Mouse (Mus musculus) embryonic fibroblast, embryonic 13.5 days (primary cell): Measurements from ENCODE around the gene Cox4i1.

Source experiments
- CTCF ChIP-seq: IDR thresholded peaks from 2 replicates; pipeline ENCODE4 v1.5.1; 2011; ENCODE audit warnings: mild to moderate bottlenecking, control low read depth, low read length, moderate library complexity, borderline replicate concordance; ENCODE audit not compliant: insufficient read depth
- POLR2A ChIP-seq: IDR thresholded peaks from 2 replicates; pipeline ENCODE4 v1.6.1; 2011; ENCODE audit warnings: low read depth, mild to moderate bottlenecking, control low read depth, low read length, moderate library complexity

- TF ChIP-seq POLR2A (no peak), CTCF (no peak)
Observed at GRCm38 (mm10) chr8:120623608-120624007, 44.4 kb upstream of the Cox4i1 start.
